Mouse (Mus musculus): Measurements from ENCODE around the gene Myoz2.

GRCm38 (mm10) chr3:122996968-122997367 lies 37.8 kb downstream of the Myoz2 start:
- no peak for TF ChIP-seq CTCF (IDR thresholded peaks at IDR 0.05; ENCODE audit: low read depth, low read length)
- no peak for TF ChIP-seq EP300 (IDR thresholded peaks at IDR 0.05; ENCODE audit: insufficient read depth, low read depth, low read length)

Measured in ES-Bruce4 (cell line).